Mouse (Mus musculus) retina, postnatal 7 days (tissue): ENCODE data around the gene Ube2c.
"Not testable (repeated sequence)": the region's sequence is repeated elsewhere in the genome, so short reads cannot be mapped to it uniquely, and the experiment has no call there.

Experiments used
- DNase-seq: peaks from one replicate; pipeline ENCODE4 v3.0.0-alpha.2; 2012; ENCODE audit warnings: low read depth, low spot score

Ube2c gene

DNA sequence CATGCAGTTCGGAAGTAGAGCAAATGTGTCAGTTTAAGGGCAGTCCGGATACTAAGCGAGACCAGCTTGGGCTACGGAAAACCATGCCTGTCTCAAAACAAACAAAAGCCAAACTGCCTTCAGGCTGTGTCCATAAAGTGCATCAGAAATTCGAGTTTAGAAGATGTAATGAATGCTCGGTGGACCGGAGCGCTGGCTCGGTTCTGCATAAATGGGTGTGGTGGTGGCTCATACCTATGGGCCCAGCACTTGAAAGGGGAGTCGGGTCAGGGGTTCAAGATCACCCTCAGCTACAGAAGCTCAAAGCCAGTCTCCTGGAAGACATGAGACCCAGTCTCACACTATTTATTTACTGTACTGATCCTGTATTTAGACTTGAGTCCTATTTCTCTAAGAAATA lies 18.1 kb downstream of the Ube2c start:
- no peak for DNase-seq

- no peak for DNase-seq
These were observed 18.7 kb downstream of the Ube2c start for GRCm38 (mm10) chr2:164788411-164788810.

DNA sequence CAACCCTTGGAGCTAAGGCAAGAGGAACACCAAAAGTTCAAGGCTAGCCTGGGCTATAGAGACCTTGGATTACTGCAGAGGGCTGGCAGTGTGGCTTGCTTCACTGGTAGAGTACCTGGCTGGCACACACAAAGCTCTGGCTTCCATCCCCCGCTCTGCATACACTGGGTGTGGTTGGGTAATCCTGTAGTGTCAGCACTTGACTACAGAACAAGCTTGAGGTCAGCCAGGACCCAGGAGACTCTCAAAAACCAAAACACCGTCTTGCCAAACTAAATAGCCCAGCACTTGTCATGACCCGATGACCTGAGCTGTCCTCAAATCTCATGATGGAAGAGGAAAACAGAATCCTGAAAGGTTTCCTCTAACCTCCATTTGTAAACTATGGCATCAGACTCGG lies 20.8 kb downstream of the Ube2c start:
- no peak for DNase-seq

- DNase-seq = no peak
These were observed 22.2 kb downstream of the Ube2c start for GRCm38 (mm10) chr2:164791841-164792261.

DNA sequence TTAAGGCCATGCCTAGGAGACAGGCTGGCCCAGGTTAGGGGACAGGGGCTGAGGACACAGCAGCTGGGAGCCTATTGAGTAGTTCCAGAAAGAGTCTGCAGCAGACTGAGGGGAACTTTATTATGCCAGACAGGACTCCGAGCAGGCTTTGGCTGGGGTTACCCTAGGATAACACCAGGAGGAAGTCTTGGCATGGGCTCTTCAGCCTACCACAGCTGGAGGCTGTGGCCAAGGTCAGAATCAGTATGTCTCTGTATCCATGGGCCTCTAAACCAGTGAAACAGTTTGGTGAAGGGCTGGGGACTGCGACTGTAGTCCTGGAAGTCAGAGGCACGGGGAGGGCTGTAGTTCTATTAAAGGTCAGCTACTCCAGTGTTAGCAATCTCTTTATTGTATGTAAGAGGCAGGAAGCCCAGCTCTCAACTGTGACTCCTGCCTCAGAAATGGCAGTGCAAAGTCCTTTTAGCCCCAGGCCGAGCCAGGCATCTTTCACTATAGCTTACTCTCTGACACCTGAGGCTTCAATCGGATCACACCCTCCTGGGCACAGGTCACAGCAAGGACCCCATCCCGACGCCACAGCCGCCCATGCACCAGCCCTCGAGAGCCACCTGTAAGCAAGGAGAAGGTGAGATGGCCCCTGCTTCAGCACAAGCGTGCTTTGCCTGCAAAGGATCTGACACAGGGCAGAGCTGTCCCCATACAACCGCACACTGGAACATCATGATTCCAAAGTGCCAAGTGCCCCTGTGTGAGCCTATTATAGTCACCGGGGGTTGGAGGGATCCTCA lies 22.9 kb downstream of the Ube2c start:
- no peak for DNase-seq

DNA sequence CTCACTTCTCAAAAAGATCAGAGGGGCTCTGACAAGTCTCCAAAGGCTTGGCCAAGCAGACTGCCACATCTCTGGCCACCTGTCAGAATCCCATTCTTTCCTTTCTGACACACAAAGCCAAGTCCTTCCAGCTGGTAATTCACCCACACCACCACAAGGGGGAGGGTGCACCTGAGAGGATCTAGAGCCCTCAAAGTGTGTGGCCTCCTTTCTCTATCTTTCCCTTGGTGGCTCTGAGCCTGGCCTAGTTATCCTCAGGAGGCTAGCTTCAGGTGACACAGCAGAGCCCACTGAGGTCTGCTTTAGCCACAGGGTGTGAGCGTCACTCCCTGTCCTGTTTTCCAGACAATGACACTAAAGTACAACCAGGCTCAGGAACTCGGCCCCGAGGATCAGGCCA lies 23.5 kb downstream of the Ube2c start:
- DNase-seq = no peak

GRCm38 (mm10) chr2:164793772-164794171 lies 24.1 kb downstream of the Ube2c start:
- DNase-seq = no peak

GRCm38 (mm10) chr2:164794293-164794692 lies 24.6 kb downstream of the Ube2c start:
- peak; percentile 91 for DNase-seq

DNA sequence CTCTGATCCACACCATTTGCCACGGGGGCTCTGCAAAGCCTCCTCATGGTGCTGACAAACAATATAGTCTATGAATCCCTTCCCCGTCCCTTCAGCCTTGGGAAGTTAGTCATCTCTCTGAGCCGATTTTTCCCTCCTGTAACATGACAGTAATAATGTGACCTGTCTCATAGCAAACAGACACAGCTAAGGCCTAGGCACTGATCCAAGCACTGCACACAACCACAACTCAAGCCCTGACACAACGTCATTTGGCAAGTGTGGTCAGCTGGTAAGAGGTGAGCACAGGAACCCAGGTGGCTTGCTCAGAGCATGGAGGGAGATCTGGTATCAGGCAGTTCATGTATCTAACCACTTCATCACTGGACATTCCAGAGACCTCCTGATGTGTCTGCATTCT lies 26.2 kb downstream of the Ube2c start:
- DNase-seq = no peak

GRCm38 (mm10) chr2:164798554-164798953 lies 28.9 kb downstream of the Ube2c start:
- not testable (repeated sequence) for DNase-seq

DNA sequence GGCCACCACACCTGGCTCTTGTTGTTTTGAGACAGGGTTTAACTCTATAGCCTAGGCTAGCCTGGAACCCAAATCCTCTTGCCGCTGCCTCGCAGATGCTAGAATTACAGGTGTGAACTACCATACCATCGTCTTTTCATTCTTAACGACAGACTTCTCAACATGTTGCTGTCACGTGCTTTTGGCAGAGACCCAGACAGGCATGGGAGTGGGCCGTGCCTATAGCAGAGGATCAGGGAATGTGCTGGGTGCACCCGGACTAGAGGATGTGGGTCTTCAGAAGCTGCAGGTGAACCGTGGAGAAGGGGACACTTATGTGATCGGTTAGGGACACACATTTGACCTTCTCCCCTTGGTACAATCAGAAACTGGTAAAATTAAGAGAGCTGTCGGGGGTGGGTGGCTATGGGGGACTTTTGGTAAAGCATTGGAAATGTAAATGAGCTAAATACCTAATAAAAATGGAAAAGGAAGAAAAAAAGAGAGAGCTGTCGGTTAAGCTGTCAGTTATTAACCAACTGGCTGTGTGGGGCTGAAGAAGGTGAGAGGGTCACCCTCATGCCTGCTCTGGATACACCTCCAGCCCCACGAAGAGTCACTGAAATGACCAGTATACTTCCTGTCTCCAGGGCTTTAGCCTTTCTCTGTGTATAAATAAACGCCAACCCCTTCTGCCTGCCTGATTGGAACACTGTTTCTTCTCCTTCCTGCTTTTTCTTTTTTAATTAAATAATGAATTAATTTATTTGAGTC lies 30.7 kb downstream of the Ube2c start:
- DNase-seq = no peak

DNA sequence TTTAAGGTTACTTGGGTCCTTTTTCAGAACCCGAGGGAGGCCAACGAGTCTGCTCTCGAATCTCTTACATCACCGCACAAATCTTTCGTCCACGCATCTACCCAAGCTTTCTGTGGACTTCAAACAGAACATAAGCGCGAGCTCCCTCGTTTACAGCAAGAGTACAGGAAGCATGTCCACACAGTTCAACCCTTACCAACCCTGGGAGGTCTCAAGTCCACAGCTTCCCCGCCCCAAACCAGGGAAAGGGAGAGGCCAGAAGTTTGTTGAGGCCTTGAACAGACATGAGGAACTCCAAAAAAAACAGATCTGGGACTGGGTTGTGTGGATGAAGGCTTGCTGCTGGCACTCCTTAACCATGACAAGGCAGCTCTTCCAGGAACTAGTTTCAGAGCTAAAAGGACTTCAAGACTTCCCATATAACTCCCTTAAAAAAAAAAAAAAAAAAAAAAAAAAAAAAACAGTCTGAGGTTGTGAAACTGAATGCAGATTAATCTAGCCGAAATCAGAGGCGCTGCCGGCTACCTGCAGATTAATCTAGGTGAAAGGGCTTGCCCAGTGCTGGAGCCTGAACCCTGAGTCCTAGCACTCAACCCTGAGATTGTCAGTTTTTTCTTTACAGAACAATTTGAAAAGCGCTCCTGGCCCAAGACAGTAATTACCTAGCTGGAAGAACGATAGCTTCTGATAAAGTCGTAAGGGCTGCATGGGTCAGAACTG lies 33.7 kb downstream of the Ube2c start:
- DNase-seq = no peak

GRCm38 (mm10) chr2:164803921-164804313 lies 34.2 kb downstream of the Ube2c start:
- no peak for DNase-seq

GRCm38 (mm10) chr2:164804533-164805331 lies 35.0 kb downstream of the Ube2c start, which contains the start of the genes Acot8 and Zswim3:
Acot8 (minus strand) TSS chr2:164804882.
Zswim3 (plus strand) TSS chr2:164805098.
- DNase-seq = peak; percentile 99

- DNase-seq = no peak
These were observed 35.6 kb downstream of the Ube2c start for GRCm38 (mm10) chr2:164805332-164805718.

GRCm38 (mm10) chr2:164806614-164807013 lies 36.9 kb downstream of the Ube2c start:
- no peak for DNase-seq

DNA sequence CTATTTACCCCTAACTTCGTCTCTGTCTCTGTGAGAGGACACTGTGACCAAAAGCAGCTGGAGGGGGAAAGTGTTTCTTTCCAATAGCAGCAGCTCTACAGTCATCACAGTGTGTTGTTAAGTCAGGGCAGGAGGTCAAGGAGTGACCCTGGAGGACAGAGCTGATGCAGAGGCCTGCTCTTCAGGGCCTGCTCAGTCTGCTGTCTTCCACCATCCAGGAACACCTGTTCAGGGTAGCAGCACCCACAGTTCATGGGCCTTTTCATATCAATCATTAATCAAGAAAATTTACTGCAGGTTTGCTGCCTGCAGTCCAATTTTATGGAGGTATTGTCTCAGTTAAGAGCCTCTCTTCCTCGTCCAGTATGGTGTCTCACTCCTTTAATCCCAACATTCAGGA lies 43.9 kb downstream of the Ube2c start:
- no peak for DNase-seq

GRCm38 (mm10) chr2:164815348-164815747 lies 45.6 kb downstream of the Ube2c start:
- DNase-seq = no peak

DNA sequence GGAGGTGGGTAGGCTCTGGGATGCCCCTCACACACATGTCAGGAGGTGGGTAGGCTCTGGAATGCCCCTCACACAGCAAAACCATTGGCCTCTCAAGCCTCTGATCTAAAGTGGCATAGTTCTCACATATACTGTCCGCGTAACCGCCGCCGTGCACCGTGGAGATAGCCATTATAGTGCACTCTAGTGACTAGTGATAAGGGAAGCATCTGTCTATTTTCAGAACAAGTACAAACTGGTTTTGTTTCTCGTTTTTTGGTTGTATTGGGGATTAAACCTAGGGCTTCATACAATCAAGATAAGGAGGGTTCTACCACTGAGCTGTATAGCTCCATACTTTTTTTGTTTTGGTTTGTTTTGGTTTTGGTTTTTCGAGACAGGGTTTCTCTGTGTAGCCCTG lies 46.1 kb downstream of the Ube2c start:
- no peak for DNase-seq

- no peak for DNase-seq
These were observed 47.5 kb downstream of the Ube2c start for GRCm38 (mm10) chr2:164817206-164817605.

- no peak for DNase-seq
These were observed 48.0 kb downstream of the Ube2c start for GRCm38 (mm10) chr2:164817703-164818102.
